9 mouse cellular contexts compared by ENCODE assay signal in genomic region chr12:40036666-40037065, GRCm38 (mm10). TPM values are rescaled to one million over a fixed set of nuclear protein-coding genes. Genes with fewer than 3 reads are reported as not detected.
A peak's percentile ranks its signal among the peaks of the same experiment; 100 is the strongest.
DNase-seq lines count a peak whose midpoint lies in the region; ATAC-seq lines count a peak whose summit lies in the region.
"Had no signal": no experiment of that assay in that cellular context is flagged by ENCODE, and none has a peak within 500 bp of the region (broad histone marks: within the 10 kb centered on the region; RNA-seq: fewer than 3 reads in every experiment).

No protein-coding gene starts in this region.

- intact Hi-C loops in gastrocnemius, postnatal 14 days (cut with DNase I; ENCODE audit: low total_unique reads) = loop anchor here (1.0 kb wide), 1 partner anchor 371 kb away; no protein-coding TSS in a partner anchor

- peak overlapping the region; percentile 91 for H3K9ac ChIP-seq in heart, embryonic 14.5 days (ENCODE audit: low read length)

- H3K36me3 ChIP-seq in heart, embryonic 14.5 days (ENCODE audit: control insufficient read depth, insufficient read depth, low read length) = no peaks in the 10 kb centered on the region

- H3K4me2 ChIP-seq in heart, embryonic 14.5 days (ENCODE audit: low read length) = peak overlapping the region; percentile 86

- H3K4me1 ChIP-seq in heart, embryonic 14.5 days (ENCODE audit: control insufficient read depth in 2 of 2, insufficient read depth in 2 of 2, low read length in 2 of 2) = 0 out of 4 replicates have a peak, but pooled peaks cover 0 to 9% of the 10 kb centered on the region in 2 experiments

- no peak for ATAC-seq in heart, embryonic 14.5 days (ENCODE audit: insufficient number of reproducible peaks, insufficient read depth, low FRiP score, low read depth)
- peak; percentile 3; the same call in 1 of the 2 replicates for ATAC-seq in megakaryocyte progenitor cell, adult 5-6 weeks (replicated peaks; ENCODE audit: poor library complexity)

- 1% methylated on average over 11 of the region's 11 CpGs for WGBS in heart, embryonic 14.5 days

- peak overlapping the region; percentile 80 to 86 for H3K27ac ChIP-seq in heart, embryonic 14.5 days (replicated peaks in 1 of 2; ENCODE audit: control insufficient read depth in 1 of 2, insufficient read depth in 1 of 2, low read depth in 2 of 2, low read length in 2 of 2)

- H3K9me3 ChIP-seq in heart, embryonic 14.5 days (ENCODE audit: control insufficient read depth, low read length) = no peaks in the 10 kb centered on the region

- no peaks in the 10 kb centered on the region for H3K27me3 ChIP-seq in heart, embryonic 14.5 days (ENCODE audit: control insufficient read depth, insufficient read depth, low read length)
- H3K27me3 ChIP-seq: Patski had no signal

- peak overlapping the region; percentile 66 to 81 for H3K4me3 ChIP-seq in heart, embryonic 14.5 days (ENCODE audit: control insufficient read depth in 1 of 2, insufficient read depth in 1 of 2, low read depth in 1 of 2, low read length in 2 of 2)

- DNase-seq in heart, adult 18-20 months = peak; percentile 32 to 49
- no peak for DNase-seq in heart, adult 11 months
- peak; percentile 50 for DNase-seq in c-Kit-negative CD71-positive TER-119-positive erythroid progenitor cells, embryonic 14.5 days (ENCODE audit: low read depth, low spot score)
- DNase-seq in kidney, postnatal 4 days = peak; percentile 9 to 34
- peak; percentile 9 to 14 for DNase-seq in thymus, postnatal 10 days (ENCODE audit: low spot score in 2 of 2)
- DNase-seq in gastrocnemius, postnatal 14 days = no peak

RNA-seq across cellular contexts. Expression of gene Arl4a, which starts 1.2 kb away (rescaled TPM):
- 10 to 100 TPM; 22.6 to 31.0 TPM for total RNA-seq in heart, adult 18-20 months (2021)
- polyA plus RNA-seq in heart, embryonic 14.5 days (2014; fragmentation: Nextera tagmentation; extraction: Ambion mirVana) = 37.4 and 39.8 TPM in 2 replicates
- total RNA-seq in megakaryocyte progenitor cell, adult 5-6 weeks (2015) = 23.4 and 34.0 TPM in 2 replicates
- total RNA-seq in megakaryocyte progenitor cell, adult 5-6 weeks (2017) = 11.2 and 18.7 TPM in 2 replicates
- total RNA-seq in gastrocnemius, postnatal 14 days (2021) = 10 to 100 TPM; 18.3 to 21.2 TPM

Comparison
In these comparisons a context has a peak if more than half of its experiments do, and no peak if none do; other contexts are left out.
1. DNase-seq: peak in heart, adult 18-20 months (2 of 2), c-Kit-negative CD71-positive TER-119-positive erythroid progenitor cells, embryonic 14.5 days (single experiment), kidney, postnatal 4 days (2 of 2) and thymus, postnatal 10 days (2 of 2); none in heart, adult 11 months (single experiment) and gastrocnemius, postnatal 14 days (single experiment).